Mouse (Mus musculus) granulocyte monocyte progenitor cell, adult 5-6 weeks (primary cell): ENCODE measurements around the gene Gm10408. TPM values are rescaled to one million over a fixed set of nuclear protein-coding genes. Genes with fewer than 3 reads are reported as not detected.
"Not testable (repeated sequence)": the region's sequence is repeated elsewhere in the genome, so short reads cannot be mapped to it uniquely, and the experiment has no call there.

Experiments used
- ATAC-seq: replicated peaks from 2 replicates; pipeline ENCODE4 v1.8.0; 2016; ENCODE audit warnings: mild to moderate bottlenecking, moderate TSS enrichment, inconsistent platforms; ENCODE audit not compliant: poor library complexity, severe bottlenecking
- total RNA-seq, 2 experiments: library from RNA; stranded (forward) in 1 of 2; stranded (reverse) in 1 of 2; fragments of 200-712, 200-1000 nt in 1 of 2; fragments of >200 nt in 1 of 2; fragmentation: Nextera tagmentation in 1 of 2; gene quantifications; 2 replicates each; pipeline ENCODE4 v1.2.3; 2014 to 2017

Gm10408 gene
- total RNA-seq (2014; fragmentation: Nextera tagmentation): not detected in 2 replicates
- total RNA-seq (2017): not detected in 2 replicates

GRCm38 (mm10) chr14:3449079-3449478, at the start of gene Gm10408:
Gene Gm10408, plus strand, starts transcription at chr14:3449379.
- ATAC-seq: not testable (repeated sequence)

DNA sequence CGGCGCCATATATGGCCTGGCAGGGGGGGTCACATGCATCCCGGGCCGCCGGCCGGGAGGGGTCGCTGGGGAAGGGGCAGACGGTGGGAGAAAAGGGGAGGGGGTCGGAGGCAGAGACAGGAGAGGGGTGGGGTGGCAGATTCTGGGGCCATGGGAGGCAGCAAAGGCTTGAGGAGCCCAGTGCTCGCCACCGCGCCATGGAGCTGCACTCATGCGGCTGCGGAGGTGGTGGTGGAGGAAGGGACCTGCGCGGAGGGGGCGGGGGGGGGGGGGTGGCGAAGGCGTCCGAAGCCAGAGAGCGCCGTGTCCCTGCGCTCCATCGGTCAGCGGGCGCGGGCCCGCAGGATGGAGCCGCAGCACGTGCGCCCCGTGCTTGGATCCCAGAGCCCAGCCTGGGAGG, 36.9 kb upstream of the Gm10408 start, which contains the start of gene Gm10409:
Gm10409 (plus strand) TSS at position 301 of the 400 bp plus-strand sequence.
- ATAC-seq: not testable (repeated sequence)

GRCm38 (mm10) chr14:3427803-3428202, 21.4 kb upstream of the Gm10408 start, which contains the start of gene Gm3005:
Gene Gm3005, plus strand, starts transcription at chr14:3428103.
- not testable (repeated sequence) for ATAC-seq

Other genes starting within 250 kb of the Gm10408 start
- not detected in 2 replicates for gene D830030K20Rik, start 240.9 kb upstream of the Gm10408 start, total RNA-seq (2014; fragmentation: Nextera tagmentation)
- gene D830030K20Rik, start 240.9 kb upstream of the Gm10408 start, total RNA-seq (2017): not detected in 2 replicates
- gene Gm2956, start 116.8 kb upstream of the Gm10408 start, total RNA-seq (2014; fragmentation: Nextera tagmentation): not detected in 2 replicates
- not detected in 2 replicates for gene Gm2956, start 116.8 kb upstream of the Gm10408 start, total RNA-seq (2017)
- gene Gm10413, start 54.3 kb upstream of the Gm10408 start, total RNA-seq (2014; fragmentation: Nextera tagmentation): not detected in 2 replicates
- gene Gm10413, start 54.3 kb upstream of the Gm10408 start, total RNA-seq (2017): not detected in 2 replicates
- not detected in 2 replicates for gene Gm10409, start 36.8 kb upstream of the Gm10408 start, total RNA-seq (2014; fragmentation: Nextera tagmentation)
- 0.21 TPM in 1 of 2 replicates, not detected in the other for gene Gm10409, start 36.8 kb upstream of the Gm10408 start, total RNA-seq (2017)
- not detected in 2 replicates for gene Gm3005, start 21.3 kb upstream of the Gm10408 start, total RNA-seq (2014; fragmentation: Nextera tagmentation)
- not detected in 2 replicates for gene Gm3005, start 21.3 kb upstream of the Gm10408 start, total RNA-seq (2017)
- gene Gm3012, start 185.1 kb downstream of the Gm10408 start, total RNA-seq (2014; fragmentation: Nextera tagmentation): not detected in 2 replicates
- not detected in 2 replicates for gene Gm3012, start 185.1 kb downstream of the Gm10408 start, total RNA-seq (2017)
- not detected in 2 replicates for gene Gm3020, start 202.7 kb downstream of the Gm10408 start, total RNA-seq (2014; fragmentation: Nextera tagmentation)
- 0.21 TPM in 1 of 2 replicates, not detected in the other for gene Gm3020, start 202.7 kb downstream of the Gm10408 start, total RNA-seq (2017)
- not detected in 2 replicates for gene Gm3043, start 239.4 kb downstream of the Gm10408 start, total RNA-seq (2014; fragmentation: Nextera tagmentation)
- not detected in 2 replicates for gene Gm3043, start 239.4 kb downstream of the Gm10408 start, total RNA-seq (2017)